Mouse (Mus musculus): ENCODE data around the gene Snrnp35. TPM values are rescaled to one million over a fixed set of nuclear protein-coding genes. Genes with fewer than 3 reads are reported as not detected.

Snrnp35 gene
- polyA plus RNA-seq (2015; fragmentation: Illumina TruSeq; extraction: RNeasy Lipid Tissue Mini Kit (QIAGEN cat#74804); ENCODE audit: low read depth, low replicate concordance), result 19.4 TPM

GRCm38 (mm10) chr5:124482966-124483654 lies at the start of gene Snrnp35:
Gene Snrnp35, plus strand, starts transcription at chr5:124483134.

DNA sequence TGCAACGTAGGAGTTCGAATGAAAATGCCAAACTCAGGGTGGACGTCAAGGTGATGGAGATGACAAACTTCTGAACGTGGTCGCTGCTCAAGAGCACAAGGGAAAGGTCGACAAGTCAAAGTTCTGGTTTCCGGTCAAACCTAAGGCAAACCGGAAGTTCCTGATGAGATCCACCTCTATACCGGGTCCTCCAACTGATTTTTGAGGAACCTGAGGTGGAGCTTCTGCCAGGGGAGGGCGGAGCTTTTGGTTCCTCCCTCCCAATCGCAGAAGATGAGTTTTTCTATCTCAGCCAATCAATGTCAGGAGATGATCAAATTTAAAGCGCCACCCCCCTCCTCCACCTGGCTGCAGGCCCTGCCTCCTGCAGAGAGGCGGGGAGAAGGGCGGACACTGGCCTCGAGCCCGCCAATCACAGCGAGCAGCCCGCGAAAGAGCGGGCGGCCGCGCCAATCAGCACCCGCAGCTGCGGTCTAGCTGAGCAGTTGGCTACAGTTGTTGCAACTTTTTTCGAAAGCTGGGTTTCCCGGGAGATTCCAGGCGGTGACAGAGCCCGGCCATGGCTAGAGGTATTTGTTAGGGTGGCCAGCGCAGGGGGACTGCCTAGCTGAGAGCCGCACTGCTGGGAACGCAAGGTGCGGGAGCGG lies 43.4 kb upstream of the Snrnp35 start, which contains the start of gene Kmt5a:
Gene Kmt5a (plus strand): TSS at position 484 of the 647 bp plus-strand sequence.

DNA sequence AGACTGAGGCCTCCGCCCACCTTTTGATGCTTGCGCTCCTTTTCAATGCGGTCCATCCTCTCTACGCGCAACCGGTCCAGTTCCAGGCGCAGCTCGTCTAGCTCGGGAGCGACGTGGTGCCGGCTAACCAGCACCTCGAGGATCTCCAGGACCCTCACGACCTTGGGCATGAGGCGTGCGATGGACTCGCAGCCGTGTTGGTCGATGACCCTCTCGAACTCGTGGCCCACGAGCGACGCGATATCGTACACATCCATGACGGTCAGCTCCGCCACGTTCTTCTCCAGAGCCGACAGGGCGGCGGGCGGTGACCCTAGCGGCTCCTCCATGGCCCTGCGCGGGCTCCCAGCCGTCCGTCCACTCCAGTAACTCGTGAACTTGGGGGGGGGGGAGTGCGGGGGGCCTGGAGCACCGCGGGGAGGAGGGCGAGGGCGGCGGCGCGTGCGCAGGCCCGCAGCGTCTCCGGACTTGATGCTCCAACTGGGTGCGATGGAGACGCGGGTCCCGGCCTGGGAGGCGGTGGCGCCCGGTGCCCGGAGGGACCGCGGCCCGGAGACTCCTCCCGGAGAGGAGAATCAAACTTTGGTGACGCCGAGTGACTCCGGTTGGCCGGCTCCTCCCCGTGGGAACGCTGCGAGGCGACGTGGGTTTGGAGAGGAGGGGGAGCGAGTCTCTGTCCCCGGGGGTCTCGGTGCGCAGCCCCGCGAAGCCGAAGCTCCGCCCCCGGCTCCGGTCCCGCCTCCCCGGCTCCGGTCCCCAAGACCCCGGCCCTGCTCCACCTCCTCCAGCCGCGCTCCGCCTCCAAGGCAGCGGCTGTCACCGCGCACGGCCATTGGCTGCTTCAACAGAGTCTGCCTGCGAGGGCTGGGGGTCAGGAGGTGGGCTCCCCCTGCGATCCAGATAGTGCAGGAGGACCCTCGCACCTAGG lies 48.0 kb downstream of the Snrnp35 start, which contains the start of gene Rilpl1:
Gene Rilpl1 (minus strand): TSS at position 737 of the 928 bp plus-strand sequence.

DNA sequence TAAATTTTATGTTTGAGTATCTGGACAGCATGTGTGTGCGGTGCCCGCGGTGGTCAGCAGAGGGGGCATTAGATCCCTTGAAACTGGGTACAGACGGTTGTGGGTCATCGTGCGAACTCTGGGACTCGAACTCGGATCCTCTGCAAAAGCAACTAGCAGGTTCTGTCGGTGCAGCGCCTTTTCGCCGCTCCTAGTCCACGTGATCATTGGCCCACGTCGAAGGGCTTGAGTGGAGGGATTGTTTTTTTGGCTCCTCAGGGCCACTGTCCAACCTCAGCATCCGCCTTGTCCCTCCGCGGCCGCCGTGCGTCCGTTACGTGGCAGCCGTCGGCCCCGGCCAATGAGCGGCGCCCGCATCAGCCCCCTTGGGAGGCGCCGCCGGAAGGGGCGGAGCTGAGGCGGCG lies 57.5 kb downstream of the Snrnp35 start, which contains the start of gene Tmed2:
Gene Tmed2 (plus strand): TSS at position 313 of the 404 bp plus-strand sequence.

Other genes starting within 250 kb of the Snrnp35 start
- 93.4 TPM for gene Pitpnm2, start 233.4 kb upstream of the Snrnp35 start, polyA plus RNA-seq (2015; fragmentation: Illumina TruSeq; extraction: RNeasy Lipid Tissue Mini Kit (QIAGEN cat#74804); ENCODE audit: low read depth, low replicate concordance)
- 10.2 TPM for gene Mphosph9, start 155.2 kb upstream of the Snrnp35 start, polyA plus RNA-seq (2015; fragmentation: Illumina TruSeq; extraction: RNeasy Lipid Tissue Mini Kit (QIAGEN cat#74804); ENCODE audit: low read depth, low replicate concordance)
- gene 2810006K23Rik, start 155.0 kb upstream of the Snrnp35 start, polyA plus RNA-seq (2015; fragmentation: Illumina TruSeq; extraction: RNeasy Lipid Tissue Mini Kit (QIAGEN cat#74804); ENCODE audit: low read depth, low replicate concordance), result 22.7 TPM
- 189 TPM for gene Cdk2ap1, start 120.1 kb upstream of the Snrnp35 start, polyA plus RNA-seq (2015; fragmentation: Illumina TruSeq; extraction: RNeasy Lipid Tissue Mini Kit (QIAGEN cat#74804); ENCODE audit: low read depth, low replicate concordance)
- 53.6 TPM for gene Sbno1, start 57.1 kb upstream of the Snrnp35 start, polyA plus RNA-seq (2015; fragmentation: Illumina TruSeq; extraction: RNeasy Lipid Tissue Mini Kit (QIAGEN cat#74804); ENCODE audit: low read depth, low replicate concordance)
- 43.3 TPM for gene Kmt5a, start 43.2 kb upstream of the Snrnp35 start, polyA plus RNA-seq (2015; fragmentation: Illumina TruSeq; extraction: RNeasy Lipid Tissue Mini Kit (QIAGEN cat#74804); ENCODE audit: low read depth, low replicate concordance)
- 20.4 TPM for gene Rilpl2, start 4.8 kb upstream of the Snrnp35 start, polyA plus RNA-seq (2015; fragmentation: Illumina TruSeq; extraction: RNeasy Lipid Tissue Mini Kit (QIAGEN cat#74804); ENCODE audit: low read depth, low replicate concordance)
- 52.3 TPM for gene Rilpl1, start 48.3 kb downstream of the Snrnp35 start, polyA plus RNA-seq (2015; fragmentation: Illumina TruSeq; extraction: RNeasy Lipid Tissue Mini Kit (QIAGEN cat#74804); ENCODE audit: low read depth, low replicate concordance)
- gene Tmed2, start 57.6 kb downstream of the Snrnp35 start, polyA plus RNA-seq (2015; fragmentation: Illumina TruSeq; extraction: RNeasy Lipid Tissue Mini Kit (QIAGEN cat#74804); ENCODE audit: low read depth, low replicate concordance), result 193 TPM
- 22.7 TPM for gene Ddx55, start 69.7 kb downstream of the Snrnp35 start, polyA plus RNA-seq (2015; fragmentation: Illumina TruSeq; extraction: RNeasy Lipid Tissue Mini Kit (QIAGEN cat#74804); ENCODE audit: low read depth, low replicate concordance)
- 30.1 TPM for gene Eif2b1, start 96.0 kb downstream of the Snrnp35 start, polyA plus RNA-seq (2015; fragmentation: Illumina TruSeq; extraction: RNeasy Lipid Tissue Mini Kit (QIAGEN cat#74804); ENCODE audit: low read depth, low replicate concordance)
- 29.6 TPM for gene Gtf2h3, start 96.0 kb downstream of the Snrnp35 start, polyA plus RNA-seq (2015; fragmentation: Illumina TruSeq; extraction: RNeasy Lipid Tissue Mini Kit (QIAGEN cat#74804); ENCODE audit: low read depth, low replicate concordance)
- gene Atp6v0a2, start 145.4 kb downstream of the Snrnp35 start, polyA plus RNA-seq (2015; fragmentation: Illumina TruSeq; extraction: RNeasy Lipid Tissue Mini Kit (QIAGEN cat#74804); ENCODE audit: low read depth, low replicate concordance), result 43.3 TPM
- 0.61 TPM for gene Dnah10, start 242.0 kb downstream of the Snrnp35 start, polyA plus RNA-seq (2015; fragmentation: Illumina TruSeq; extraction: RNeasy Lipid Tissue Mini Kit (QIAGEN cat#74804); ENCODE audit: low read depth, low replicate concordance)